Mouse (Mus musculus) forebrain, embryonic 11.5 days (tissue): ENCODE measurements around the gene Pskh1. TPM values are rescaled to one million over a fixed set of nuclear protein-coding genes. Genes with fewer than 3 reads are reported as not detected.

ENCODE experiments used
- ATAC-seq: fragments of 200-750 bp; cut with Nextera tagmentation; replicated peaks from 2 replicates; pipeline ENCODE4 v1.8.0; 2017; ENCODE audit warnings: moderate TSS enrichment; ENCODE audit not compliant: low FRiP score
- DNase-seq: peaks from one replicate; pipeline ENCODE4 v3.0.0-alpha.2; 2017; ENCODE audit warnings: low spot score
- H3K27ac ChIP-seq: fragments of 300-500 bp; sonication (generic); 2 replicates; pipeline ENCODE4 v1.5.1; 2014; ENCODE audit warnings: low read depth, low read length
- H3K27me3 ChIP-seq: fragments of 300-500 bp; sonication (generic); 2 replicates; pipeline ENCODE4 v1.6.1; 2014; ENCODE audit warnings: mild to moderate bottlenecking, low read length, mixed read lengths; ENCODE audit not compliant: control insufficient read depth, insufficient read depth
- H3K36me3 ChIP-seq: fragments of 300-500 bp; sonication (generic); 2 replicates; pipeline ENCODE4 v1.6.1; 2014; ENCODE audit warnings: mild to moderate bottlenecking, low read length, moderate library complexity, mixed read lengths; ENCODE audit not compliant: control insufficient read depth, insufficient read depth
- H3K4me1 ChIP-seq: fragments of 300-500 bp; sonication (generic); replicated peaks from 2 replicates; pipeline ENCODE4 v1.6.1; 2014; ENCODE audit warnings: low read length, mixed read lengths; ENCODE audit not compliant: control insufficient read depth, insufficient read depth
- H3K4me2 ChIP-seq: fragments of 300-500 bp; sonication (generic); 2 replicates; pipeline ENCODE4 v1.6.1; 2014; ENCODE audit warnings: low read depth, mild to moderate bottlenecking, low read length, moderate library complexity, mixed read lengths; ENCODE audit not compliant: severe bottlenecking
- H3K4me3 ChIP-seq: fragments of 300-500 bp; sonication (generic); 2 replicates; pipeline ENCODE4 v1.5.1; 2014; ENCODE audit warnings: low read depth, low read length
- H3K9ac ChIP-seq: fragments of 300-500 bp; sonication (generic); 2 replicates; pipeline ENCODE4 v1.6.1; 2014; ENCODE audit warnings: low read length
- H3K9me3 ChIP-seq: fragments of 300-500 bp; sonication (generic); 2 replicates; pipeline ENCODE4 v1.6.1; 2016; ENCODE audit warnings: low read length, mixed read lengths; ENCODE audit not compliant: control insufficient read depth
- WGBS: fragments of 180-500 bp; shearing (Covaris S2); extraction: QIAGEN DNeasy Blood & Tissue Kit; methylation state at CpG from one replicate; pipeline ENCODE4 v1.1.7; 2014; 5-methylcytosine and 5-hydroxymethylcytosine counted together
- microRNA-seq: library from miRNA; unstranded; fragments of <30 nt; microRNA quantifications from one replicate; pipeline ENCODE4, GENCODE M21; 2016; ENCODE audit not compliant: insufficient number of aligned reads
- polyA plus RNA-seq: library from polyadenylated mRNA; unstranded; fragments of >200 nt; fragmentation: Nextera tagmentation; extraction: Ambion mirVana; gene quantifications from 2 replicates; pipeline ENCODE4 v1.2.1, GENCODE M21; 2014

The Pskh1 gene
- polyA plus RNA-seq, 1 experiment from 2014 or later: 23.1 TPM

- Histone ChIP-seq H3K9me3 (no peaks in the 10 kb centered on the region), H3K4me2 (peak overlapping the region; percentile 82; the same call in 1 of the 2 replicates), H3K9ac (no peak overlapping the region), H3K27me3 (peaks cover 19% of the 10 kb centered on the region), H3K36me3 (no peaks in the 10 kb centered on the region), H3K4me3 (no peak overlapping the region), H3K27ac (no peak overlapping the region), H3K4me1 (0 out of 2 replicates have a peak, but pooled peaks cover 6% of the 10 kb centered on the region)
- peak; percentile 60 for DNase-seq
- no peak for ATAC-seq
- WGBS: 9% methylated on average over 19 of the region's 19 CpGs
Measured at GRCm38 (mm10) chr8:105966692-105967311, 66.6 kb downstream of the Pskh1 start.

GRCm38 (mm10) chr8:105969367-105969766 is 69.1 kb downstream of the Pskh1 start:
- DNase-seq: no peak
- H3K4me1 ChIP-seq: 0 out of 2 replicates have a peak, but pooled peaks cover 6% of the 10 kb centered on the region
- no peak for ATAC-seq
- no peak overlapping the region for H3K4me2 ChIP-seq
- H3K27me3 ChIP-seq: peaks cover 19% of the 10 kb centered on the region
- H3K27ac ChIP-seq: no peak overlapping the region
- 86% methylated on average over 1 of the region's 1 CpGs for WGBS
- no peaks in the 10 kb centered on the region for H3K9me3 ChIP-seq
- no peak overlapping the region for H3K9ac ChIP-seq
- no peak overlapping the region for H3K4me3 ChIP-seq
- no peaks in the 10 kb centered on the region for H3K36me3 ChIP-seq

- Histone ChIP-seq H3K36me3 (no peaks in the 10 kb centered on the region), H3K4me3 (no peak overlapping the region), H3K9ac (no peak overlapping the region), H3K4me1 (0 out of 2 replicates have a peak, but pooled peaks cover 2% of the 10 kb centered on the region), H3K27me3 (peaks cover 7% of the 10 kb centered on the region), H3K4me2 (no peak overlapping the region), H3K9me3 (no peaks in the 10 kb centered on the region), H3K27ac (no peak overlapping the region)
- no peak for DNase-seq
- ATAC-seq: no peak
- WGBS: 79% methylated on average over 8 of the region's 8 CpGs
Measured at GRCm38 (mm10) chr8:105971019-105971720, 70.9 kb downstream of the Pskh1 start.

GRCm38 (mm10) chr8:105975363-105975762 is 75.1 kb downstream of the Pskh1 start:
- WGBS: 61% methylated on average over 7 of the region's 7 CpGs
- Histone ChIP-seq H3K4me3 (no peak overlapping the region), H3K4me1 (no peaks in the 10 kb centered on the region), H3K9ac (no peak overlapping the region), H3K9me3 (no peaks in the 10 kb centered on the region), H3K4me2 (no peak overlapping the region), H3K36me3 (no peaks in the 10 kb centered on the region), H3K27me3 (no peaks in the 10 kb centered on the region), H3K27ac (no peak overlapping the region)
- ATAC-seq: no peak
- no peak for DNase-seq

GRCm38 (mm10) chr8:105979325-105979724 is 79.1 kb downstream of the Pskh1 start, which contains the start of gene Dpep3:
Gene Dpep3, minus strand, starts transcription at chr8:105979429.
- Histone ChIP-seq H3K4me3 (no peak within 1 kb of the TSS), H3K27me3 (no peaks in the 10 kb centered on the region), H3K27ac (no peak within 1 kb of the TSS), H3K36me3 (no peaks in the 10 kb centered on the region), H3K9me3 (no peaks in the 10 kb centered on the region), H3K9ac (no peak within 1 kb of the TSS), H3K4me2 (no peak within 1 kb of the TSS), H3K4me1 (no peaks in the 10 kb centered on the region)
- WGBS: 91% methylated on average over 15 of the region's 15 CpGs
- DNase-seq (no peak), ATAC-seq (no peak)

GRCm38 (mm10) chr8:105981146-105981545 is 80.9 kb downstream of the Pskh1 start:
- Histone ChIP-seq H3K36me3 (no peaks in the 10 kb centered on the region), H3K27ac (no peak overlapping the region), H3K4me1 (no peaks in the 10 kb centered on the region), H3K9ac (no peak overlapping the region), H3K27me3 (no peaks in the 10 kb centered on the region), H3K9me3 (no peaks in the 10 kb centered on the region), H3K4me3 (no peak overlapping the region), H3K4me2 (no peak overlapping the region)
- DNase-seq (no peak), ATAC-seq (no peak)
- 97% methylated on average over 1 of the region's 1 CpGs for WGBS

Small RNA genes within 50 kb of the gene (microRNA-seq; reads per million reads assigned to microRNA genes)
- not detected for gene Mir7074

Other genes with a start within 250 kb of the Pskh1 start
- 1.8 and 2.0 TPM in 2 replicates for gene Carmil2, start 214.2 kb upstream of the Pskh1 start, polyA plus RNA-seq
- gene Acd, start 199.3 kb upstream of the Pskh1 start, polyA plus RNA-seq: 76.9 and 83.6 TPM in 2 replicates
- 24.9 and 25.1 TPM in 2 replicates for gene Pard6a, start 199.3 kb upstream of the Pskh1 start, polyA plus RNA-seq
- gene 4933405L10Rik, start 192.8 kb upstream of the Pskh1 start, polyA plus RNA-seq: 0.36 TPM in 1 of 2 replicates, not detected in the other
- 43.0 and 44.4 TPM in 2 replicates for gene Enkd1, start 192.2 kb upstream of the Pskh1 start, polyA plus RNA-seq
- gene Gfod2, start 141.8 kb upstream of the Pskh1 start, polyA plus RNA-seq: 38.0 and 49.3 TPM in 2 replicates
- gene Ranbp10, start 73.1 kb upstream of the Pskh1 start, polyA plus RNA-seq: 15.8 and 16.1 TPM in 2 replicates
- 0.21 and 0.23 TPM in 2 replicates for gene Tsnaxip1, start 72.7 kb upstream of the Pskh1 start, polyA plus RNA-seq
- 59.7 and 62.0 TPM in 2 replicates for gene Cenpt, start 47.2 kb upstream of the Pskh1 start, polyA plus RNA-seq
- gene Thap11, start 45.3 kb upstream of the Pskh1 start, polyA plus RNA-seq: 85.6 and 87.3 TPM in 2 replicates
- 355 and 371 TPM in 2 replicates for gene Nutf2, start 39.9 kb upstream of the Pskh1 start, polyA plus RNA-seq
- gene Edc4, start 19.6 kb upstream of the Pskh1 start, polyA plus RNA-seq: 62.7 and 65.2 TPM in 2 replicates
- 1.1 TPM in 1 of 2 replicates, not detected in the other for gene Nrn1l, start 6.9 kb upstream of the Pskh1 start, polyA plus RNA-seq
- gene Ctrl, start 33.4 kb downstream of the Pskh1 start, polyA plus RNA-seq: 1.1 and 2.5 TPM in 2 replicates
- gene Psmb10, start 38.0 kb downstream of the Pskh1 start, polyA plus RNA-seq: 20.9 and 21.5 TPM in 2 replicates
- gene Lcat, start 42.9 kb downstream of the Pskh1 start, polyA plus RNA-seq: 0.55 and 0.60 TPM in 2 replicates
- 10.6 and 11.4 TPM in 2 replicates for gene Slc12a4, start 65.7 kb downstream of the Pskh1 start, polyA plus RNA-seq
- gene Dpep3, start 79.0 kb downstream of the Pskh1 start, polyA plus RNA-seq: not detected in 2 replicates
- gene Dus2, start 90.9 kb downstream of the Pskh1 start, polyA plus RNA-seq: 16.5 and 20.7 TPM in 2 replicates
- not detected in 2 replicates for gene Dpep2nb, start 105.5 kb downstream of the Pskh1 start, polyA plus RNA-seq
- 21.0 and 22.4 TPM in 2 replicates for gene Ddx28, start 111.4 kb downstream of the Pskh1 start, polyA plus RNA-seq
- gene Nfatc3, start 158.4 kb downstream of the Pskh1 start, polyA plus RNA-seq: 4.5 and 5.3 TPM in 2 replicates
- gene Esrp2, start 236.5 kb downstream of the Pskh1 start, polyA plus RNA-seq: 2.3 and 2.4 TPM in 2 replicates
- gene Pla2g15, start 250.0 kb downstream of the Pskh1 start, polyA plus RNA-seq: 7.1 and 7.4 TPM in 2 replicates